Mouse (Mus musculus) adrenal gland, postnatal 36 days (tissue): ENCODE results near the gene Crbn. TPM values are rescaled to one million over a fixed set of nuclear protein-coding genes. Genes with fewer than 3 reads are reported as not detected.

Source experiments
- DNase-seq, 2 experiments: peaks; one replicate each; pipeline ENCODE4 v3.0.0; 2021; ENCODE audit warnings: mixed read lengths in 1 of 2
- long read RNA-seq, 2 experiments: library from polyadenylated mRNA; stranded (forward); transcript quantifications; one replicate each; pipeline ENCODE4 v2.0.0; 2021; ENCODE audit warnings: borderline sequencing depth in 2 of 2
- total RNA-seq, 2 experiments: library from RNA; stranded (reverse); gene quantifications; 2 replicates each; pipeline ENCODE4 v1.2.3; 2021

Gene Crbn
- total RNA-seq: 10 to 100 TPM; 59.8 to 76.6 TPM
- long read RNA-seq, experiment 1, transcript Crbn-202 (11 exons, 2,084 nt): major isoform, 33 of 47 reads
- long read RNA-seq, experiment 1, transcript Crbn-201 (11 exons, 2,072 nt): minor isoform, 10 of 47 reads
- long read RNA-seq, experiment 1, partial matches to known transcripts: 1 of 47 reads
- long read RNA-seq, experiment 1, other reads (novel, unspliced or antisense): 2 of 47 reads
- long read RNA-seq, experiment 2, transcript Crbn-202 (11 exons, 2,084 nt): major isoform, 7 of 12 reads
- long read RNA-seq, experiment 2, partial matches to known transcripts: 1 of 12 reads
- long read RNA-seq, experiment 2, other reads (novel, unspliced or antisense): 2 of 12 reads

- DNase-seq: peak; percentile 95 to 96
Observed at GRCm38 (mm10) chr6:106799333-106800226, at the start of gene Crbn. TSS of gene Crbn (minus strand) at chr6:106800077.

GRCm38 (mm10) chr6:106840181-106840580 lies 40.3 kb upstream of the Crbn start:
- no peak for DNase-seq

DNA sequence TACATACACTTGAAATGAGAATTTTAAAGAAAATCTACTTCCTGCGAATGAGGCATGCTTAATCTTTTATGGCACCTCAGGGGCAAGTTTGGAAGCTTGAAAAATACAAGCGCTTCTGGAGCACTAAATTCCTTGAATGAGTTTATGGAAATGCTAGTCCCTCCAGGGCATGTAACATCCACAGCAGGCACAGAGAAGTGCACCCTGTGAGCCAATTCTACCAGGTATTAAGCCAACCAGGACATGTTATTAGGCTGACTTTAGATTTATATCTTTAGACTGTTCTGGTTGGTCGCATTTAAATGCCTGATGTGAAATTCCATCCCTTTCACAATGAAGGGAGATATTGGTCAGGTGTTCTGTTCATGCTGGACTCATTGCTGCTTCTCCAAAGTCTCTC lies 38.2 kb upstream of the Crbn start:
- no peak for DNase-seq

DNA sequence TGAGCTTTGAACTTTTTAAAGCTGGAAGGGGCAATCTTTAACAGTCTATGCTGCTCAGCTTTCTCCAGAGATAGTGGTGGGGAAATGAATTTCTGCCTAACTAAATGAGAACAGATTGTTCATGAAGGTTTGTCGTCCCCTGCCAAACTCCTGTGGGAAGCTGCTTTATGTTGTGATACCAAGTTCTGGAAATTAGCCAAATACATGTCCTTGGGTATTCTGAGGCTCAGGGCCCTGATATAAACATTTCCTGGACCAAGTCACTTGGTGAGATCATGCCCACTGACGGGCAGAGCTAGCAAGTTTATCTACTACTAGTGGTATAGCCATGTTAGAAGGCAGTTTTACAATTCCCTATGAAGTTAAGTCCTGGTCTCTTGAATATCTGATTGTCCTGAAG lies 35.4 kb upstream of the Crbn start:
- no peak for DNase-seq

DNA sequence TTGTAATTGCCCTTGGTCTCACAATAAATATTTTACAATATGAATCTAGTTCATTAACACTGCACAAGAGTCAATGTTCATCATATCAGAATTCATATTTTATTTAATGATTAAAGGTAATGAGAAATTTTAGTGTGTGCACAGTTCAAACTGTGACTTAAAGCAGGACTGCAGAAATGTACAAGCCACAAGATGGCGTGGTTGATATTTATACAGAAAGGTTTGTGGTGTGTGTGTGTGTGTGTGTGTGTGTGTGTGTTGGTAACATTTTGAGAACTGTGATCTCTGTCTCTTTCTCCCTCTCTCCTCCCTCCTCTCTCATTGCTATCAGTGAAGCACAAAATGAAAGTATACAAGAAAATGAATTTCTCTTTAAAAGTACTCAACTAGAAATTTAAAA lies 22.5 kb upstream of the Crbn start:
- DNase-seq: peak; percentile 5 to 45

DNA sequence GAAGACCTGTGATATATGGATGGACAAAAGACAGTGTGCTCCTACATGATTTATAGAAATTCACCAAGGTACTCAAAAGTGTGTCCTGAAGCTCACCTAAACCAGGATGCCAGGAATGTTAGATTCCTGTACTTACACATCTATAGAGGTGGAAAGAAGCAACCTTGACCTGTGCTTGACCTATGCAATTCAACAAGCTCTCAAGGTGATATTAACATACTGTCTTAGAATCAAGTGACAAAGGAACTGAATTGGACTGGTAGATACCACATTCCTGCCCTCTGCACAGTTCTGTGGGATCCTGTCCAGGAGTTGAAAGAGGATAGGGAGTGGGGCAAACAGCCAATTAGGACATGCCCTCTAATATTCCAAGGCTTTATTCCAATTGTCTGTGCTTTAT lies 20.7 kb upstream of the Crbn start:
- no peak for DNase-seq

- DNase-seq: no peak
Observed at GRCm38 (mm10) chr6:106819906-106820305, 20.0 kb upstream of the Crbn start.

- DNase-seq: no peak
Observed at GRCm38 (mm10) chr6:106819246-106819645, 19.4 kb upstream of the Crbn start.

GRCm38 (mm10) chr6:106810686-106811085 lies 10.8 kb upstream of the Crbn start:
- no peak for DNase-seq

GRCm38 (mm10) chr6:106809161-106809560 lies 9.3 kb upstream of the Crbn start:
- DNase-seq: no peak

- peak; percentile 41 to 48 for DNase-seq
Observed at GRCm38 (mm10) chr6:106804904-106805303, 5.0 kb upstream of the Crbn start.

DNA sequence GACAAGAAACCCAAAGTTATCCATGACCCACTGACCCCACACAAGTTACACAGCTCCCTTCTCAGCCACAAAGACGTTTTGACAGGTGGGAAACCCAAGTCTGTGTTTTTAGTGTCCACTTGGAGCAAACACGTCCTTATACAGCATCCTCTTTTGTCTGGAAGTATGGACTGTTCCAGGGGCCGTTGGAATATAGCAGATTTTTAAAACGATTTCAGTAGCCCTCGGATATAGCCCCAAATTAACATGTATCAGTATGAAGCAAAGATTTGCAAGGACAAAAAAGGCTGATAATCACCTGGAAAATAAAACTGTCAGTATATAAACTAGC lies 315 bp upstream of the Crbn start:
- no peak for DNase-seq

- DNase-seq: no peak
Observed at GRCm38 (mm10) chr6:106794094-106794814, 5.6 kb downstream of the Crbn start.

- DNase-seq: no peak
Observed at GRCm38 (mm10) chr6:106793621-106794020, 6.3 kb downstream of the Crbn start.

DNA sequence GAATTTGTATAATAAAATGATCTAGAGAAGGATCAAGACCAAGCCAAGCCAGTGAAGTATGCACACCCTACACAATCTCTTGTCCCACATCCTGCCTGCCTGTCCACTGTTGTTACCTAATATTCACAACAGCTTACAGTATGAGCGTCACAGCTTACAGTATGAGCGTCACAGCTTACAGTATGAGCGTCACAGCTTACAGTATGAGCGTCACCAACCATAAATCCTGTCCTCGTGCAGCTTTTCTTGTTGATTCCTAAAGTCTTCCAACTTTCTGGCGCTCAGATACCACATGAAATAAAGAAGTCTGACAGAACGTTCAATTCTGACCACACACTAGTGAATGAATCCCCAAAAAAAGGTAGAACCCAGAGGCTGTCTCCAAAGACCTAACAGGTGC lies 6.8 kb downstream of the Crbn start:
- DNase-seq: no peak

GRCm38 (mm10) chr6:106792486-106792885 lies 7.4 kb downstream of the Crbn start:
- DNase-seq: no peak

DNA sequence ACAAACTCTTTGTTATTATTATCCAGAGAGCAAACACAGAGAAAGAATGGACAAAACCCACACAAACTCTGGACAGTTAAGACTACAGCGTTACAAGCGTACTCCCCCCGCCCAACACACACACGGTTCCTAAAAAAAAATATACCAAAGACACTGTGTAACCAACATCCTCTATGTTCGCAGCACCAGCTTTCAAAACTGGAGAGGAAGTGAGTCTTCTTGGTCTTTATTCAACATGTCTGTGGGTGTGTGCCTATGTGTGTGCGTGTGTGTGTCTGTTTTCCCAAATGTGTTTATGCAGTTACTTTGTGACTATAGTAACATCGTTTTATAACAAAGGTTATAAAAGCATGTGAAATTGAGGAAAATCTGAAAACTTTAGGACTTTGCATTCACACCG lies 8.4 kb downstream of the Crbn start:
- no peak for DNase-seq

DNA sequence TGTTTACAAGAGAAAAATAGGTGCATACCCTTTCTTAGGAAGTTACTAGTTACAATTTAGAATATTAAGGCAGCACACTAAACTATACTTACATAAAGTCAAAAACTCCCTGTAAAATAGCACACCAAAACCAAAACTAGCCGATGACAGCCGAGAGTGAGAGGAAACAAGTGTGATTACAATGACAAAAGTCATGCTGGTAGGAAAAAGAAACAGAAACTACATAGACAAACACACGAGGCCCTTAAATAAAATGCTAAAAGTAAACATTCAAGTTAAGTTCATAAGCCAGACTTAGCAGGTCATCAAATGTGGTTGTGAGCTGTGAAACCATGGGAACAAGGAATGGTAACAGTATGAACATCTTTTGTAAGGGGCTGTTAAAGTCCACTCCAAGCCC lies 12.7 kb downstream of the Crbn start:
- DNase-seq: no peak

DNA sequence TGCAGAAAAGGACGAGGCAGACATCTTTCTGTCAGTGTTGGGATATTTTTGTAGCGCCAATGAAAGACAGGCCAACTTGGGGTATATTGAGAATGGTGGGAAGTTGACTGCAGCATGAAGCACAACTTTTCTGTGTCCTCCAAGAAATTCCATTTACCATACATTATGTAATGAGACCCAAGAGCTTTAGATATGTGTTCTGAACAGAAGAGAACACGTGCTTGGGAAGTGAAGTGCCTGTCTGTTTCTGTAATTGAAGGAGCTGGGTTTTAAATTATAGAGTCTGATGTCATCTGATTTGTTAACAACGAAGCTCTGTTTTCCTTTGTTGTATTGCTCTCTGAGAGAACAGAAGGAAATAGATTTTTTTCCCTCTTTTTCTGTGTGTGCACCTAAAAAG lies 29.8 kb downstream of the Crbn start:
- DNase-seq: no peak

DNA sequence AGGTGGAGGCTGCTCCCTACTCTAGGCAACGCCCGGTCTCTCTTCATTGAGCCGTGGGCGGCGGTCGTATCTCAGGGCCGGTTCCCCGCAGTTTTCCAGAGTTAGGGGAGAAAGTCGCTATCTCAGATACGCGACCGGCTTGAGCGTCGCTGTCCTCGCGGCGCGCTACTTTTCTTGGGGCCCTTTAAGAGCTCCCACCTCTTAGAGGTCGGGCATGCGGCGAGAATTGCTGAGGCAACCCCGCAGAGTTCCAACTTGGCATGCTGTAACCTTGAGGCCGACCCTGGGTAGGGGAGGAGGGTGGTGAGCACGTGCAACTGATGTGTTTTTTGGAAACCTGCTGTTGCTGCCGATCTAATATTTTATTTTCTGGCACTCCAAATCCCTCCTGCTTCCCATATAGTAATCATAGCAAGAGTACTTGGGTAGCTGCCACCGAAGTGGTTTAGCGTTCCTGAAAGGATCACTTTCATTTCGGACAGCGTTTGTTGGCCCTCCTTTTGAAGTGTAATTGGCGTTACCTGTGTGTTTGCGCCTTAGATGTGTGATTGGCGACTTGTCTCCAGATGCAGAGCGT lies 30.5 kb downstream of the Crbn start:
- peak; percentile 17 to 27 for DNase-seq

GRCm38 (mm10) chr6:106768640-106769289 lies 31.1 kb downstream of the Crbn start, which contains the start of gene Trnt1:
TSS of gene Trnt1 (plus strand) at chr6:106769120.
- peak; percentile 98 to 99 for DNase-seq

DNA sequence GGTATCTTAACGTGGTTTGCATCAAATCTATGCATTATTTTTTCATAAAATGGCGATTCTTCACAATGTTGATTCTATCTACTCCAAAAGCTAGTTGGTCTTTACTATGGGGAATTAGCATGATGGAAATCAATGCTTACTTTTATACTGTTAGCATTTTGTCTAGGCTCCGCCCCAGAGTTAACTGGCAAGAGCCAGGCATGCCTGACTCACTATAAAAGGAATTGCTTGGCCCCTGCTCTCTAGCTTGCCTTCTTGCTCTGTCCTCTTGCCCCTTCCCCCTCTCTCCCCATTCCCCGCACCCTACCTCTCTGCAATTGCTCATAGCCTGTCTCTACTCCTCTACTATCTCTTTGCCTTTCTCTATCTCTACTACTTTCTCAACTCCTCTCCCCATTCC lies 33.1 kb downstream of the Crbn start:
- no peak for DNase-seq
